In the genomic region with DNA sequence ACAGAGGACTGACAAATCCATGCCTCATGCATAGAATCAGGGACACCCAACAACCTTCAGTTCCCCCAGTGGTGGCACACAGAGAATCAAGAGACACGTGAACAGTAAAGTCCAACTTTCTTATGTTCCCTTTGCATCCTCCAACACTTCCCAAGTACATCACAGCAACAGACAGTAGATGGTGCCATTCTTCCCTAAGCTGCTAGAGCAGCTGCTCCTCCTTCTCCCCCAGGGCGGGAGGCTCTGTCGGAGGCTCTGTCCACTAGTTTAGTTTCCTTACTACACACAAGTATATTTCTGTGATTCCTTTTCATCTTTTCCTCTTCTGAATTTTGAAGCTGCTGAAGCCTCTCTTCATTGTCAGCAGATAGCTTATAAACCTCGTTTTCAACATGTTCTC, we compare ENCODE assay signal across 16 mouse cellular contexts.
DNase-seq lines count a peak whose midpoint lies in the region; ATAC-seq lines count a peak whose summit lies in the region.
"Had no signal": no experiment of that assay in that cellular context is flagged by ENCODE, and none has a peak within 500 bp of the region (broad histone marks: within the 10 kb centered on the region; RNA-seq: fewer than 3 reads in every experiment).

No protein-coding gene starts in this region.

- no peak overlapping the region for H3K9ac ChIP-seq in forebrain, embryonic 14.5 days (ENCODE audit: low read length)
- no peak overlapping the region for H3K9ac ChIP-seq in kidney, embryonic 14.5 days (ENCODE audit: low read depth, low read length)
- H3K9ac ChIP-seq: heart, embryonic 12.5 days; hindbrain, embryonic 15.5 days; limb, embryonic 15.5 days; neural tube, embryonic 12.5 days had no signal

- H3K4me1 ChIP-seq in forebrain, embryonic 14.5 days (ENCODE audit: control insufficient read depth, insufficient read depth, low read length), result no peaks in the 10 kb centered on the region
- no peaks in the 10 kb centered on the region for H3K4me1 ChIP-seq in forebrain, embryonic 10.5 days
- H3K4me1 ChIP-seq in kidney, embryonic 14.5 days (ENCODE audit: control insufficient read depth, insufficient read depth, low read length), result no peaks in the 10 kb centered on the region
- H3K4me1 ChIP-seq in embryonic facial prominence, embryonic 10.5 days, result no peaks in the 10 kb centered on the region
- H3K4me1 ChIP-seq: heart, embryonic 12.5 days; hindbrain, embryonic 15.5 days; limb, embryonic 15.5 days; neural tube, embryonic 12.5 days had no signal

- no peaks in the 10 kb centered on the region for H3K36me3 ChIP-seq in forebrain, embryonic 14.5 days (ENCODE audit: control insufficient read depth, insufficient read depth, low read length)
- H3K36me3 ChIP-seq in forebrain, embryonic 10.5 days (replicated peaks), result no peaks in the 10 kb centered on the region
- no peaks in the 10 kb centered on the region for H3K36me3 ChIP-seq in kidney, embryonic 14.5 days (ENCODE audit: control insufficient read depth, insufficient read depth, low read length)
- no peaks in the 10 kb centered on the region for H3K36me3 ChIP-seq in embryonic facial prominence, embryonic 10.5 days (replicated peaks)
- H3K36me3 ChIP-seq: G1E; heart, embryonic 12.5 days; hindbrain, embryonic 15.5 days; limb, embryonic 15.5 days; neural tube, embryonic 12.5 days had no signal

- no peak; the same call in 1 of the 2 replicates for ATAC-seq in forebrain, embryonic 14.5 days
- ATAC-seq in kidney, embryonic 14.5 days (ENCODE audit: low FRiP score, low TSS enrichment), result no peak

- peak; percentile 53 for DNase-seq in forebrain, embryonic 14.5 days (ENCODE audit: low spot score)
- no peak for DNase-seq in forebrain, embryonic 10.5 days (ENCODE audit: extremely low spot score, low spot score)
- DNase-seq in kidney, postnatal 10 days, result peak; percentile 8
- DNase-seq in Muller cell, postnatal 12 days (ENCODE audit: inconsistent ontology term), result peak; percentile 19
- DNase-seq in embryonic facial prominence, embryonic 10.5 days (ENCODE audit: low spot score), result peak; percentile 11
- no peak for DNase-seq in gastrocnemius, postnatal 25 days
- no peak for DNase-seq in cerebellum, adult 9-10 months
- DNase-seq: cerebellum, adult 9-11 months; gastrocnemius, postnatal 14 days; kidney, postnatal 36 days had no signal

- no peak overlapping the region for H3K4me3 ChIP-seq in forebrain, embryonic 14.5 days (ENCODE audit: low read depth, low read length)
- no peak overlapping the region for H3K4me3 ChIP-seq in forebrain, embryonic 10.5 days
- H3K4me3 ChIP-seq in kidney, embryonic 14.5 days (ENCODE audit: low read length), result no peak overlapping the region
- no peak overlapping the region for H3K4me3 ChIP-seq in embryonic facial prominence, embryonic 10.5 days
- H3K4me3 ChIP-seq: heart, embryonic 12.5 days; hindbrain, embryonic 15.5 days; limb, embryonic 15.5 days; neural tube, embryonic 12.5 days had no signal

- H3K27me3 ChIP-seq in forebrain, embryonic 14.5 days (replicated peaks; ENCODE audit: control insufficient read depth, insufficient read depth, low read length), result no peaks in the 10 kb centered on the region
- no peaks in the 10 kb centered on the region; the same call in 1 of the 2 replicates for H3K27me3 ChIP-seq in forebrain, embryonic 10.5 days (ENCODE audit: poor library complexity, severe bottlenecking)
- no peaks in the 10 kb centered on the region for H3K27me3 ChIP-seq in kidney, embryonic 14.5 days (ENCODE audit: control insufficient read depth, insufficient read depth, low read length)
- H3K27me3 ChIP-seq in embryonic facial prominence, embryonic 10.5 days (replicated peaks; ENCODE audit: low read depth, poor library complexity, severe bottlenecking), result no peaks in the 10 kb centered on the region
- H3K27me3 ChIP-seq: heart, embryonic 12.5 days; hindbrain, embryonic 15.5 days; limb, embryonic 15.5 days; neural tube, embryonic 12.5 days had no signal

- H3K27ac ChIP-seq in forebrain, embryonic 14.5 days (ENCODE audit: low read depth, low read length), result no peak overlapping the region
- no peak overlapping the region for H3K27ac ChIP-seq in forebrain, embryonic 10.5 days
- no peak overlapping the region for H3K27ac ChIP-seq in kidney, embryonic 14.5 days (ENCODE audit: low read depth, low read length)
- H3K27ac ChIP-seq in embryonic facial prominence, embryonic 10.5 days (replicated peaks), result no peak overlapping the region
- H3K27ac ChIP-seq: hindbrain, embryonic 15.5 days; limb, embryonic 15.5 days; neural tube, embryonic 12.5 days had no signal

- H3K9me3 ChIP-seq in forebrain, embryonic 14.5 days (replicated peaks; ENCODE audit: control insufficient read depth, low read length), result no peaks in the 10 kb centered on the region
- H3K9me3 ChIP-seq in forebrain, embryonic 10.5 days, result no peaks in the 10 kb centered on the region
- no peaks in the 10 kb centered on the region for H3K9me3 ChIP-seq in kidney, embryonic 14.5 days (ENCODE audit: control insufficient read depth, low read length)
- H3K9me3 ChIP-seq in embryonic facial prominence, embryonic 10.5 days, result no peaks in the 10 kb centered on the region
- H3K9me3 ChIP-seq: heart, embryonic 12.5 days; hindbrain, embryonic 15.5 days; limb, embryonic 15.5 days; neural tube, embryonic 12.5 days had no signal

- WGBS in forebrain, embryonic 14.5 days, result 31% methylated on average over 4 of the region's 4 CpGs
- whole genome bisulfite sequencing in forebrain, embryonic 10.5 days, result 26% methylated on average over 4 of the region's 4 CpGs
- WGBS in kidney, embryonic 14.5 days, result 32% methylated on average over 4 of the region's 4 CpGs
- 26% methylated on average over 4 of the region's 4 CpGs for WGBS in embryonic facial prominence, embryonic 10.5 days

- no peak overlapping the region for H3K4me2 ChIP-seq in forebrain, embryonic 14.5 days (ENCODE audit: low read length)
- H3K4me2 ChIP-seq in kidney, embryonic 14.5 days (replicated peaks; ENCODE audit: low read depth, low read length), result no peak overlapping the region
- H3K4me2 ChIP-seq: heart, embryonic 12.5 days; hindbrain, embryonic 15.5 days; limb, embryonic 15.5 days; neural tube, embryonic 12.5 days had no signal

Comparison
In these comparisons a context has a peak if more than half of its experiments do, and no peak if none do; other contexts are left out.
1. DNase-seq: peak in forebrain, embryonic 14.5 days (single experiment), kidney, postnatal 10 days (single experiment), Muller cell, postnatal 12 days (single experiment) and embryonic facial prominence, embryonic 10.5 days (single experiment); none in forebrain, embryonic 10.5 days (single experiment), gastrocnemius, postnatal 25 days (single experiment) and cerebellum, adult 9-10 months (single experiment).